Mouse (Mus musculus) A20 (cell line): ENCODE data around the gene Tgfbr3.

Experiments used
- DNase-seq: peaks from one replicate; pipeline ENCODE4 v3.0.0-alpha.2; 2011; ENCODE audit warnings: low read depth, low spot score

Gene Tgfbr3

DNA sequence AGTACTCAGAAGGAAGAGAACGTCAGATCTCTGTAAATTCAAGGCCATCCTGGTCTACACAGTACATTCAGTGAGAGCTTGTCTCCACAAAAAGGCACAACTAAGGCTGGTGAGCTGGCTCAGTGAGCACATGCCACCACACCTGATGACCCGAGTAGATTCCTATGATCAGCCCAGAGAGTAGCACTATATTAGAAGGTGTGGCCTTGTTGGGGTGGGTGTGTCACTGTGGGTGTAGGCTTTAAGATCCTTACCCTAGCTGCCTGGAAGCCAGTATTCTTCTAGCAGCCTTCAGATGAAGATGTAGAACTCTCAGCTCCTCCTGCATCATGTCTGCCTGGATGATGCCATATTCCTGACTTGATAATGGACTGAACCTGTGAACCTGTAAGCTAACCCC lies 115.9 kb downstream of the Tgfbr3 start:
- DNase-seq, result no peak

DNA sequence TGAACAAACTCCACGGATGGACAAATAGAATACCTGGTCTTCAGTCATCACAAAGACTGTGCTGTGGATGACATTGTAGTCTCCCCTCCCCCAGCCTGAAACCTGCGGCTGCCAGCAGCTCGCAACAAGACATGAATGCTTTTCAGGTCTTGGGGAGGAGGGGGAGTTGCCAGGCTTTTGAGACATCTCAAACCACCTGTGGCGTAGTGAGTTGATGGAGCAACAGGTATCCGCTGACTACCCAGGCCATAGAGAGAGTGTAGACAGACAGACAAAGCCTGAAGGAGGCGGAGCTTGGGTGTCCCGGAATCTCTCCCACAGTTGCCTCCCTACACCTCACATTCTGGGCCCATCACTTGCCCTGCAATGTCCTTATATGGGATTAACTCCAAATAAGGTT lies 117.6 kb downstream of the Tgfbr3 start:
- DNase-seq, result no peak

DNA sequence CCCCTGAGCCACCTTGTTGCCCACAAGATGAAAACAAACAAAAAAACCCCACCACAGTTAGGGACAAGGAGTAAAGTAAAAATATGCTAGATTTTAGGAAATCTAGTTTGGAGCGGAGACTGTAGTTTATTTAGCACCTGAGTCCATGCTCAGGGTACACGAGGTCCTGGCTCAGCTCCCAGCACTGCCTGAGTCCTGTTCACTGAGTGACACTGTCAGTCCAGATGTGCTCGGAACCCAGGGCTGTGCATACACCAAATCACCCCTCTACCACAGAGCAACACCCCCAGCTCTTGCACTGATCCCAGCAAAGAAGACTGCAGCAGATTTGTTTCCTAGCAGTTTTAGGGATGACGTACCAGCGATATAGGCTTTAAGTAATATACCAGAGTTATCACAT lies 119.6 kb downstream of the Tgfbr3 start:
- DNase-seq, result no peak

DNA sequence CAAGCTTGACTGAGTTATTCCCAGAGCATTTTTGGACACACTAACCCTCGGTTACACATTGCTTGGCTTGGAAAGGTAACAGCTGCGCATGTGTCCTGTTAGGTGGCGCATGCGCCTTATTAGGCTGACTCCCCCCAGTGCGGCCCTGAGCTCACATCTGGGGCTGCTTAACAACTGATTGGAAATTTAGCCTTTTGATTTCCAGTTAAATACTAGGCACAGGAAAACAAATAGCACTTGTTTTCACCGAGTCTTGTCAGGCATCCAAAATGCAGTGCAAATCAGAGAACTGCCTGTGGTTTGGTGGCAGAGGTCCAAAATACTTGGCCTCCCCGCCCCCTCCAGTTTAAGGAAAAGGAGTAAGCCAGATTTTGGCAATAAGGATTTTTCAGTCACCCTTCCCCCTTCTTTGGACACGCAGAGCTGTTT lies 121.5 kb downstream of the Tgfbr3 start:
- no peak for DNase-seq

DNA sequence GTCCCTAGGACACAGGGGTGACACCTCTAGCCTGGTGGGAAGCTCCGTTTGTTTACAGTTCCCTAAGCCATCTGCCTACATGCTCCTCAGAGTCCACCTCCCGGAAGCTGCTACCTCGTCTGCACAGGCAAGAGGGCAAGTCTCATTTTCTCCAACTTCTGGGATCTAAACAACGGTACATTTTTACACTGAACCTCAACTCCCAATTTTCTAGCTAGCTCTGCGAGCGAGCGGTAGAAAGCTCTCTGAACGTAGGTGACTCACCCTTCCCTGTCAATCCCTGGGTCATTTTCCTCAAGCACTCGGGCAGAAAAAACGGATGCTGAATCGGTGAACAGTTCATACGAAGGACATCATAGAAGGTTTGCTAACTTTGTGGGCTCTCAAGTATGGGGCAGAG lies 122.1 kb downstream of the Tgfbr3 start:
- no peak for DNase-seq

DNA sequence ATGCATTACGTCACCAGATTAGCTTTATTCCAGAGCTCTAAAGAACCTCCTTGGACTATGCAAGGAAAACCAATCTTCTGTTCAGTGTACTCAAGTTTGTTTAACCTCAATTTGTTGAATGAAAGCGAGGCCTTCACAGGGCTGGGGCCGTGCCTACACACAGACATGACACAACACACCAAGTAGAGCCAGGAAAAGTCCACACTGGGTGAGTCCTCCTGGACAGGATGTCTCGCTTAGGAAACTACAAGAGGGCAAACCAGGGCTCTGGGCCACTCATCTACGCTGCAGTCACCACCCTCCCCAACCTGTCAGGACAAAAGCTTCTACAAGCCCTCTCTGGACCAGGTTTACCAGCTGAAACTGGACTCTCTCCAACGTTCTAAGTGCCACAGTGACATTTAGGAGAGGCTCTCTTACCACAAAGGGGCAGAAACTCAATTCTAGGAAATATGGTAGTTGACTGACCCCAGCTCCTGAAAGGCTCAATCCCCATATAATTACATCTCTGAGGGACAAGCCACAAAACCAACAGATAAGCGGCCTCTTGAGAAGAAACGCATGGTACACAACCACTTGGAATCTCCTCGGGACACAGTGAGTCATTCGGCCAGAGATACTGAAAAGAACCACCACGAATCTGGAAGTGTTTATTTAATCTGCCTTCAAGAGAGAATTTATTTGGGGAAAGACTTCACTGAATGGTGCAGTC lies 122.6 kb downstream of the Tgfbr3 start:
- no peak for DNase-seq

DNA sequence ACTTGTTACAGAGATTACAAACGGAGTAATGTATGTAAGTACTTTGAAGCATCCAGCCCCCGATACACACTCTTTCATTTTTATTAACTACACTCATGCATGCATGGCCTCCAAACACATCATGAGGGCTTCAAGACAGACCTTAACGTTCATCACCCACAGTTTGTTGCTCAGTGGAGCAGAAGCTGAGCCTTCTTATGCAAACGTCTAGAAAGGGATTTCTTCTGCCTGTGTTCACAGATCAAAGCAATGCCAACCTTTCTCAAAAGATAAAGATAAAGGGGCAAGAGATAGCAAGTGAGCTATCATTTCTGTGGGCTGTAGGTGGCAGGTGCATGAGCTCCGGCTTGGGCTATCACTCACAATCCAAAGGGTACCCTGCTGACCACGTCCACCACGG lies 123.7 kb downstream of the Tgfbr3 start:
- no peak for DNase-seq

DNA sequence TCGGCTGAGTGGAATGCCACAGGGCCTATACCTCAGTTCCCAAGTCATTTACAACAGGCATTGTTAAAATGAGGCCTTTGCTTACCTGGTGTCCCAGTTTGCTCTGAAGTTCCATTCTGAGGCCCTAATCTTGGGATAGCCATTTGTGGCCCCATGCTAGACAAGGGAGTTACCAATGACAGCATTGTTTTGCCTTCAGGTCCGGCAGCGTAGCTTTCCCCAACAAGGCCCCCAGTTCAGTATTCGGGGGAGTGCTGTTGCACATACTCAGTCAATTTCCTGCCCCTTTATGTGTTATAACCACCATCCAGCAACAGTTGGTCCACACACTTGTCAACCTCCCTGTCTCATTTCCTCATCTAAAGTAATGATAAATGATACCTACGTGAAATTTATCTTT lies 124.2 kb downstream of the Tgfbr3 start:
- no peak for DNase-seq

DNA sequence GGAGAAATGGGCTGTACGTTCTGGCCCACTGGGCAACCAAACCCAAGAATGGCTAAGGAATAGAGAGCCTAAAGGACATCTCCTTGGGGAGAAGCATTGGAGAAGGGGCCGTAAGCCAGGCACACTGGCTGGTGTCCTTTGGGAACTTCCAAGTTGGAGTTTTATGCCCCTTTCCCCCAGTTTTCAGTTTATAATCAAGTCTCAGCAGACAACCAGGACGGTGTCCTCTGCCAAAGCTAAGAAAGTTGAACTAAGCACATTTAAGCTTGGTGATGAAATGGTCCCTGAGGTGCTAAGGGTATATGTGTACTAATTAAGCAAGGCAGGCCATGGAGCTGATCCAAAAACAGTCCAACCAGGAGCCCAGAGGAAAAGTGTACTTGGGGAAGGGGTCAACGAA lies 124.6 kb downstream of the Tgfbr3 start:
- DNase-seq, result no peak

DNA sequence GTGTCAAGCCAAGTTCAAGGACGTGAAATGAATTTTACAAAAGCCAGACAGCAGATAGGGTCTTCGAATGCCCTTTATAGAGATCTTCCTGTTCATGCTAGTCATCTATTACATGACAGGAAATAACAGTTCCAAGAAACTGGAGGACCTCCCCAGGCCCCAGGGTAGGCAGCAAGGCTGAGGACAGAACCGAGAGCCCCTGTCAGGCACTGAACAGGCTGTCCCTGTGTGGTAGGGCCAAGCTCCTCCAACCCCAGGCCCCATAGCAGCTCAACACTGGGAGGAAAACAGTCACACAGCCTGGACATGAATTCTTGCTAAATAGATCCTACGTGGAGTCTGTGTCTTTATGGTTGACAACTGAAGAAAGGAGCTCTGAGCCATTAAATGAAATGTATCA lies 125.3 kb downstream of the Tgfbr3 start:
- no peak for DNase-seq

DNA sequence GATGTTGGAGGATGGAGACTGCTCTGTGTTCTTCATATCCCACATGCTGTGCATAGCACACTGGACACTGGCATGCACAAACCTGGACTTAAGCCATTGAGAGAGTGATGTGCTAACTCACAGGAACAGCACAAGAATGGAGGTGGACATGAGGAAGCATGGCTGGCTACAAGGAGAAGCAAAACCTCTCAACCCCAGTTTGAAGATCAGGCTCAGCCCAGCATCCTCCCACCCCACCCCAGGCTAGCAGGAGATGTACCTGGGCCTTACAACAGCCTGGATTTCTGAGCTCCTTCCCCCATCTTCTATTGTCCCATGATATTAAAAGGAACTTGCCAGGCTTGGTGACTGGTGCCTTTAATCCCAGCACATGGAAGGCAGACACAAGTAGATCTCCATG lies 126.1 kb downstream of the Tgfbr3 start:
- DNase-seq, result no peak

DNA sequence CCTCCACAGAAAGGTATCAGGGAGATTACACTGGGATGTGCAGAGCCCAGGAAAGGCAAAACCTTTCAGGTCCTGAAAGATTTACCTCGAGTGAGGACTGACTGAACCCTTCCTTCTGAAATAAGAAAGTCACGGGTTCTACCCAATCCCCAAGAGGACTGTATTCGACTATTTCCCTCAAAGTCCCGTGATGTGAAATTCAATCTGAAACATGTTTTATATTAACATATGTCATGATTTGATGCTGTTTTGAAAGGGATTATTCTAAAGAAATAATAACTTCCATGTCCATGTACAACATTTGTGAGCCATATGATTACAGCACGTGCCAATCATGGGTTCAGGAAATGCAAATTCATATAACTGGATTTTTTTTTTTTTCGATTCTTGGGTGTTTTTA lies 126.6 kb downstream of the Tgfbr3 start:
- DNase-seq, result no peak

DNA sequence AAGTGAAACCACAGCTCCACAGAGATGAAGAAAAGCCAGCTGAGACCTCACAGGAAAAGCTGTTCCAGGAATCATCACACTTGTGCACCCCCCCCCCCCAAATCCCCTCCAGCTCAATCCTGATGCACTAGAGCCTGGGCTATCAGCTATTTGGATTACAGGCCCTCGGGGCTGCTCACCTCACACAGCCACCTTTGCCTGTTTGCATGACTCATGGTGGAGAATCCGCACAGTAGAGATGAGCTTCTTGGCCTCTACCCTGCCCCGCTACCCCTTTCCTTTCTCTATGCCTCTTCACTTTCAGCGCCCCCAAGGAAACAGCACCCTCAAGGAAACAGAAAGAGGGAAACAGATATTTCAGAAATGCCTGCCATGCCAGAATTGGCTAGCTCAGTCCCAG lies 127.1 kb downstream of the Tgfbr3 start:
- no peak for DNase-seq

DNA sequence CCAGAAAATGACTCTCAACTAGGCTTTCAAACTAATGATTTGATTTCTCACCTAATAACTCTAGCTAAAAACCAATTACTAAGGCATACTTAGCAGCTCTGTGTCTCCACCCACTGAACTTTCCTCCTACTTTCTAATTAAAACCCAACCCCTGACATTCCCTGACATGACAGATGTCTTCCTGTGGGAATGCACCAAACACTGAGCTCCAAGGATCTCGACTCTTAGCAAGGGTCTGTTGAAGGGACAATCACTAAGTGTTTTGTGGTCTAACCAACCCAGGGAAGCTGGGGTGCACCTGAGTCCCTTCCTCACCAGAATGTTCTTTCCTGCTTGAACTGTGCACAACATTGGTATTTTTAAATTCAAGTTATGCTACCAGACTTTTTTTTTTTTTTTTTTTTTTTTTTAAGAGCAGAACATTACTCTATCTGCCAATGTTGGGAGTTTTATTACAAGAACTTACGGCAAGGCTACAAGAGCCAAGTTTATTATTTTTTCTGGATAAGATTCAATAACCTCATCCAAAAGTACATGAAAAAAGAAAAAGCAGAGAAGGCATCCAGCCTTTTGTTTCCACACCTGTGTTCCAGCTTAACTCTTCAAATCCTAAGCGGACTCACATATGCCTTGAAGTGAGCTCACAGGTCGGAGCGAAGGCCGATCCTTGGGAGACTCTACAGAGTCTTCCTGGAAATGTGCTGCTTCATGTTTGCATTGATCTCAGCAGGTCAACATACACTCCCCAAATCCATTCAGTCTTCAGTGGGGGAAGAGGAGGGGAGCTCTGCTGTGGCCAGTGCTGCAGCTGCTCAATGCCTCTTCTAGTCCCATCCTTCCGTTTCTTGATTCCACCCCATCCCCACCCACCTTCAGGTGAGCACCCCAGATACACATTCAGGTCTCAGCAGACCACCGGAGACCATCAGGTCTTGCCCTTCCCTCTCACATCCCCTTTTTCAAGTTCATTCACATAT lies 129.2 kb downstream of the Tgfbr3 start:
- DNase-seq, result no peak

DNA sequence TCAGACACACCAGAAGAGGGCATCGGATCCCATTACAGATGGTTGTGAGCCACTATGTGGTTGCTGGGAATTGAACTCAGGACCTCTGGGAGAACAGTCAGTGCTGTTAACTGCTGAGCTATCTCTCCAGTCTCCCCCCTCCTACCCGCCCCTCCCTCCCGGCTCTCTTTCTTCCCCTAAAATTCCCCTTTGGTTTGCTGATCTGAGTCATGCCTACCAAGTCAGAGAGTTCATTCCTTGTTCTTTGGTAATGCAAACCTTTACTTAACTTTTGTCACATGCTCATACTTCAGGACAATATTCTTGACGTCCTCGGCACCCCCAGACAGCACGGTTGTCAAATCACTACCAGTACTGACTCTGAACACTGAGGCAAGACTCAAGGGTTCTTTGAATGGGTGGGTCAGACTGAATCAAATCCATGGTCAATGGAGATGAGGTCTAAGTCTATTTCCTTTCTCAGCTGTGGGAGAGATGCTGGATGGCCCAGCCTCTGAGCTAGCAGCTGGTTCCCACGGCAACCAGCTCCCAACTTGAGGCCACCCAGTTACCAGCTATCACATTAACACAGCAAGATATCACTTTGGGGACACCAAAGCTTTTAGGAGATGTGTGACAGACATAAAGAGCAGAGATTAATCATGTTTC lies 130.8 kb downstream of the Tgfbr3 start:
- no peak for DNase-seq

DNA sequence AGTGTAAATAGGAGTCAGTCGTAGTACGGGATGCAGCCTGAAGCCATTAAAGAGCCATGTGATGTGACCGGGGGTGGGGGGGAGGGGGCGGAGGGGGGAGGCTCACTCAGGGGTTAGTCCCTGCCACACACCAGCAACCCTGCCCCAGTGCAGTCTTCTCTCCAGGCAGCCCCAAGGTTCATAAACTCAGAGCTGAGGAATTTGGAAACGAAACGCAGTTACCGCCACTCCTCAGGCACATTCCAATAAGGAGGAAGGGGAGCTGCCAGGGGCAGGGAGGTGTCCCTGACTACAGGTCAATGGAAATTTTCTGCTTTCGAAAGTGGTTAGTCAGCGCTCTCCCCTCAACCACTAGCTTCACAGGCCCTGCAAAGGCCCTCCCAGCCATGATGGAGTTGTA lies 132.0 kb downstream of the Tgfbr3 start:
- no peak for DNase-seq

DNA sequence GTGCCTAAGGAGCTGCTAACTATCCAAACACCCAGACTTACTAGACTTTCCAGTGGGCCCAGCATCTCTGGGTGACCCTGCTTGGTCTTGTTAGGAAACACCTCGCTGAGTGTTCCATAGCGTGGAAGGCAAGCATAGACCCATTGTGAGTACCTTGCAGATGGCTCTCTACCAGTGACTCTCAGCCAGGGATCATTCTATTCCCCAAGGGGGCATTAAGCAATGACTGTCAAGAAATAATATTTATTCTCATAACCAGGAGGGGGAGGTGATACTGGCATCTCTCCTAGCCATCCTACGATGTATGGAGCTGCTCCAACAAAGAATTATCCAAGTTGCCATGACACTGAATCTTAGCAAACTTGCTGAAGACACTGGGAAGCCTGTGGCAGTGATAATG lies 133.3 kb downstream of the Tgfbr3 start:
- DNase-seq, result no peak

DNA sequence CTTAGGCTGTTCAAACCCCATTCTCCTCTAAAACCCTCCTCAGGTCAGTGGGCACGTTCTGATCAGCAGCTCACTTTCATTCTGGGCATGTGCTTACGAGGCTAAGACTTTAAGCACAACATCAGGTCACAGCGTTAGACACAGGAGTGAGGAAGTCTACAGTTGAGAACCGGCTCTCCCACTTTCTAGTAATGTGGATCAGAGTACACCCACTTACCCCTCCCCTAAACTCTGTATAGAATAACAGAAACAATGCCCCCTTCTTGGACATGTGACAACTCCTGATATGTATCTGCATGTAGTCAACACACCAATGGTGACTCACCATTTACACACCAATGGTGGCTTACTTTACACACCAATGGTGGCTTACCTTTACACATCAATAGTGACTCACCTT lies 136.4 kb downstream of the Tgfbr3 start:
- no peak for DNase-seq

DNA sequence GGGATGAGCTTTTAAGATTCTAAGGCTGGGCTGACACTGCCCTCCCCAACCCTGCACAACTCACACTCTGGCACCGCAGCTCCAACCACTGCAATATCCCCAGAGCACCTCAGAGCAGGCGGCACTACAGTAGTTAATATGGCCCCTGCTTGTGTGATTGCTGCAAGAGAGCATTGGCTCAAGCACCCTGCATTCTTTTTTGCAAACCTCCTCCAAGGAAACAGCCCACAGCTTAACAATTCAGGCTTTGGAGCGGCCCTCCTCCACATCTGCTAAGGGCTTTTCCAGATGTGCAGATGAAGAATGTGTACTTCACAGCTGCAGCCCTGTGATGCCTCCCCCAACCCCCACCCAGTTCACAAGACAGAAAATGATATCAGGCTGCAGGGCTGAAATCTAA lies 138.1 kb downstream of the Tgfbr3 start:
- no peak for DNase-seq

DNA sequence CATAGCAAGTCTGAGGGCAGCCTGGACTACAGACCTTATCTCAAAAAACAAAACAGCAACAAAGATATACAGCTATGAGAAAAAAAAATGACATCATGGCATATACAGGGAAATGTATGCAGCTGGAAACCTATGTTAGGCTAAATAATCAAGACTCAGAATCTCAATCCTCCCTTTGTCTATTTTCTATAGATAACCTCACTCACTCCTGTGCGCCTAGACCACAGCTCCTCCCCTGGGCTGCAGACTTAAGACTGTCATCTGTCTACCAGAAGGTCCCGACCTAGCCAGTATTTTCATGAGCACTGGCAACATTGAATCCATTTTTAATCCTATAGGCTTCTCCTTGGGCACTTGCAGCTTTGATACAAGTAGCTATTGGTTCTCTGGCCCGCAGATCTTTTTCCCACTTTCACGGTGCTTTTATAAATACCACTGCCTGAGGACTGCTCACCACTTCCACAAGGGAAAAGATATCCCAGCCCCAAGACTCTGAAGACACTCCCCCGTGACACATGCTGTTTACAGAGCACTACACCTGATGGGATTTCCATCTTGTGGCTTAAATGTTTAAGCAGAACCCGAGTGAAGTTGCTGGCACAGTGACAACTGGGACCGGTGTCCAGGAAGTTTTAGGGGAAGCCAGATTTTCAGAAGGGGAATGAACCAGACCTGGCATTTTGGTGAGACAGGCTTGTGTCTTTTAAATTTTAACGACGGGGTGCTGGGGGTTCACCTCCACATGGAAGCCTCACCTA lies 138.7 kb downstream of the Tgfbr3 start:
- DNase-seq, result no peak

DNA sequence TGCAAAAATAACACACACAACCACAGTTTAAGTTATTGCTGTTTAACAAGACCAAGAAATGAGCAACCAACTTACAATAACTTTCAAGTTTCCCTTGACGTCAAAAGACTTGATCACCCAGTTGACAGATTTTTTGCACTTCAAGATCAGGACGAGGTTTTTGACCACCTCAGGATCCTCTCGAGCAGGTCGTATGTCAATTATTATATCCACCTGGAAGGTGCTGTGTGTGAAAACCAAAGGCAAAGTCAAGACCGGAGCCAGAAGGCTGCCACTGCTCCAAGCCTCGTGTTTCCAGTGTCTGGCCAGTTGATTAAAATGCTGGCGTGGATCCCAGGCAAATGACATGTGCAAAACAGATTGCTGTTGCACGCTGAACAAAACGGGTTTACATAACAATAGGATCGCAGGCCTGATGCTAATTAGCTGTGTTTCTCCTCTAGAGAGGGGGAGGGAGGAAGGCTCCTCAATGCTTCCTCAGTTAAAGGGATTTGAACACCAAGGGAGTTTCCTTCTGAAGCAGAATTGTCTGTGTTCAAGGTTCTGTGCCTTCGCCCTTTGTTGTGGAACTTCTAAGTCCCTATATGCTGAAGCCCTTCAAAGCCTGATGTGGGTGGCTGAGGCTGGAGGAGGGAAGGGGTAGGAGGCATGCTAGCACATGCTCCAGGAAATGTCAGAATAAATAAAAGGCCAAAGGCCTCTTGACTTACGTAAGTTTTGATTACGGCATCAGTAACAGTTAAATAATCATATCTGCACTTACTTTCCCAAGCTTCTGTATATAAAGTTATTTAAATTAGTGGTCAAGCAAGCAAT lies 141.3 kb downstream of the Tgfbr3 start:
- DNase-seq, result no peak
